Mouse (Mus musculus): ENCODE measurements around the gene St6galnac6.

GRCm38 (mm10) chr2:32574497-32574896, 25.0 kb upstream of the St6galnac6 start, which contains the start of gene Pip5kl1:
- TF ChIP-seq CTCF (conservative IDR thresholded peaks at IDR 0.05; ENCODE audit: insufficient read depth, insufficient read length, low read depth, low read length) (no peak), POLR2A (IDR thresholded peaks at IDR 0.05; ENCODE audit: low read depth, low read length) (no peak)

Measured in kidney, adult 2 months (tissue).